Mouse (Mus musculus) limb, embryonic 13.5 days (tissue): ENCODE results near the gene Ftcd. TPM values are rescaled to one million over a fixed set of nuclear protein-coding genes. Genes with fewer than 3 reads are reported as not detected.

Experiments used
- polyA plus RNA-seq: library from polyadenylated mRNA; unstranded; fragments of >200 nt; fragmentation: Nextera tagmentation; extraction: Ambion mirVana; gene quantifications from 2 replicates; pipeline ENCODE4 v1.2.1, GENCODE M21; 2015

Gene Ftcd
- polyA plus RNA-seq, 1 experiment from 2014 or later: 0.09 TPM

Other genes with a start within 250 kb of the Ftcd start
- gene Dip2a, start 230.4 kb upstream of the Ftcd start, polyA plus RNA-seq: 11.9 and 14.4 TPM in 2 replicates
- gene AC141477.1, start 135.2 kb upstream of the Ftcd start, polyA plus RNA-seq: not detected in 2 replicates
- gene Pcnt, start 132.9 kb upstream of the Ftcd start, polyA plus RNA-seq: 14.0 TPM in 2 replicates
- not detected in 2 replicates for gene 2610028H24Rik, start 126.6 kb upstream of the Ftcd start, polyA plus RNA-seq
- 71.2 and 74.0 TPM in 2 replicates for gene Mcm3ap, start 106.7 kb upstream of the Ftcd start, polyA plus RNA-seq
- gene Ybey, start 106.5 kb upstream of the Ftcd start, polyA plus RNA-seq: 6.4 and 6.5 TPM in 2 replicates
- 25.6 and 27.6 TPM in 2 replicates for gene Lss, start 44.1 kb upstream of the Ftcd start, polyA plus RNA-seq
- not detected in 2 replicates for gene Spatc1l, start 13.4 kb upstream of the Ftcd start, polyA plus RNA-seq
- gene Col6a2, start 48.0 kb downstream of the Ftcd start, polyA plus RNA-seq: 126 and 128 TPM in 2 replicates
- 149 and 152 TPM in 2 replicates for gene Col6a1, start 150.5 kb downstream of the Ftcd start, polyA plus RNA-seq